Mouse (Mus musculus): ENCODE measurements around the gene Slc31a2.

Slc31a2 gene

GRCm38 (mm10) chr4:62318294-62318693 is 55.9 kb downstream of the Slc31a2 start:
- DNase-seq (ENCODE audit: low spot score), result no peak

DNA sequence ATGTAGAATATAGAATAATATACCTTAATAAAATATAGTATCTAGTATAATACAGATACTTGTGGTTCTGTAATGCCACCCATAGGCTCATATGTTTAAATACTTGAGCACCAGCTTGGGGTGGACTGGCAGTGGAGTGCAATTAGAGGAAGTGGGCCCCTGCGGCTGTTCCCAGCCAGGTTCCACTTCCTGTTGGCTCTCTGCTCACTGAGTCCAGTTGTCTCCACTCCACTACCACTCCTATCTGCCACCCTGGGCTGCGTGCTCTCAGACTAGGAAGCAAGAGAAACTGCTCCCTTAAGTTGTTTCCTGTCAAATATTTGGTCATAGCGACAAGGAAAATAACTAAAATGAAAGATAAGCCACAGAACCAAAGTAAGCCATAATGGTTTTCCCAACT is 60.3 kb downstream of the Slc31a2 start:
- no peak for DNase-seq (ENCODE audit: low spot score)

- DNase-seq (ENCODE audit: low spot score), result no peak
Measured at GRCm38 (mm10) chr4:62326111-62326510, 63.7 kb downstream of the Slc31a2 start.

- no peak for DNase-seq (ENCODE audit: low spot score)
Measured at GRCm38 (mm10) chr4:62328941-62329660, 66.7 kb downstream of the Slc31a2 start.

GRCm38 (mm10) chr4:62331977-62332376 is 69.6 kb downstream of the Slc31a2 start:
- no peak for DNase-seq (ENCODE audit: low spot score)

DNA sequence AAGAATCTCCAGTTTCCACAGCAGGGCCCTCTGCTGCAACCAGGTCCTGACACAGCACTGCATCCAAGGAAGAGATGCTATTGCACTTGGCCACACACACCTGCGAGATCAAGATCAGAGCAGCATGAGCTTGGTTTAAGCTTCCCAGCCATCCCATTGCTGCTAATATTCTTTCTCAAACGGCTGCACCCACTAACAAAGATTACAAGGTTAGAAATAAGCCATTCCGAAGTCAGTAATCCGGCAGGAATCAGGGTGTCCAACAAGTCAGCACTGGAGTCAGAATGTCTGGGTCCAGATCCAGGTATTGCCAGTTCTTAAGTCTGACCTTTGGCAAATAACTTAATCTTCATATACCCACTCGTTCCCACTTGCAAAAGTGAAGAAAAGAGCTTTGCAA is 76.2 kb downstream of the Slc31a2 start:
- DNase-seq (ENCODE audit: low spot score), result no peak

DNA sequence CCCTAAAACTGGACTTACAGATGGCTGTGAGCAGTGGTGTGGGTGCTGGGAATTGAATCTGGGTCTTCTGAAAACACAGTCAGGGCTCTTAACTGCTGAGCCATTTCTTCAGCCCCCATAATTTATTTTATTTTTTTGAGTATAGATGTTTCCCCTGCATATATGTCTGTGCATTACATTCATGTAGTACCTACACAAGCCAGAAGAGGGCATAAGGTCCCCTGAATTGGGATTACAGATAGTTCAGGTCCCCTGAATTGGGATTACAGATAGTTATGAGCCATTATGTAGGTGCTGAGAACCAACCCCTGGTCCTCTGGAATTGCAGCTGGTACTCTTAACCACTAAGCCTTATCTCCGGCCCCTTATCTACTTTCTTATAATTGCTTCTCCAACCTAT is 81.6 kb downstream of the Slc31a2 start:
- DNase-seq (ENCODE audit: low spot score), result no peak

DNA sequence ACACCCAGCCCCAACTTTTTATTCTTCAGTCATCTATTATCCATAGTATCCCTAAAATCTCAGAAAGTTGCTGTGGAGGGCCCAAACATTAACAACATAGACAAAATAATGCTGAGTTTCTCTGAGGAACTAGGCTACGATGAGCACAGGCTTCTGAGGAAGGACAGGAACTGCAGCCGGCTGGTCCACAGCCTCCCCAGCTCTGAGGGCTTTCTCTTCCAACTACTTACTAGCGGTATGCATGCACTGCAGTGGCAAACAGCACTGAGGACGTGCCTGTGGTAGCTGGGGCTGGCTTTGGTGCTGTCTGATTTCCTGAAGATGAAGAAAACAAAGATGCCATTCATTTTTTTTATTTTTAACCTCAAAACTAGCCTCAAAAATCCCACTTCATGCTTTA is 83.5 kb downstream of the Slc31a2 start:
- DNase-seq (ENCODE audit: low spot score), result no peak

- DNase-seq (ENCODE audit: low spot score), result no peak
Measured at GRCm38 (mm10) chr4:62347605-62348328, 85.4 kb downstream of the Slc31a2 start.

Data from urinary bladder, postnatal 14 days (tissue).